Mouse (Mus musculus) layer of hippocampus, adult 18-20 months (tissue): ENCODE results near the gene Nck1. TPM values are rescaled to one million over a fixed set of nuclear protein-coding genes. Genes with fewer than 3 reads are reported as not detected.

Experiments
- total RNA-seq, 2 experiments: library from RNA; stranded (reverse); gene quantifications; 2 replicates each; pipeline ENCODE4 v1.2.3; 2021

Gene Nck1
- total RNA-seq, 2 experiments from 2014 or later = 35.8 to 36.5 TPM

Other genes with a start within 250 kb of the Nck1 start
- gene Il20rb, start 59.3 kb downstream of the Nck1 start, total RNA-seq = 1 to 10 TPM; 3.9 to 4.2 TPM
- 10 to 100 TPM; 19.9 to 20.3 TPM for gene Slc35g2, start 25.0 kb upstream of the Nck1 start, total RNA-seq
- gene Stag1, start 51.7 kb upstream of the Nck1 start, total RNA-seq = 10 to 100 TPM; 64.9 to 68.0 TPM